Mouse (Mus musculus): ENCODE measurements around the gene Gm21760.
"Not testable (repeated sequence)": the region's sequence is repeated elsewhere in the genome, so short reads cannot be mapped to it uniquely, and the experiment has no call there.

Gm21760 gene

DNA sequence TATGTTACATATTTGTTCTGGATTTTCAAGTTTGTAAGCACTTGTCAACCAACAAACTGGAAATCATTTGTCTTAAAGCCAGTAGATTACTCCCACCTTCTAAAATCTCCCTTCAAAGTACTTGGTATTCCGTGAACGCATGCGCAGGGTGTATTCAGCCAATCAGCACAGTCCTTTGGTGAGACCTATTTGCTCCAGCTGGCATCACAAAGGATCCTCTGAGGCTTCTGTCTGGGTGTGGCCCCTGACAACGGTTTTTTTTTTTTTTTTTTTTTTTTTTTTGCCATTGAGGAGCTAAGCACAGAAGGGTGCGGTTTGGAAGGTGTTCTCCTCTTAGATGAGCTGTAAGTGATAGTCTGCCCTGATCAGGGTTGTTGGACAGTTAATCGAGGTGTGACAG lies at the start of gene Gm21760:
TSS of gene Gm21760 (plus strand) at position 301 of the 400 bp plus-strand sequence.
- DNase-seq, result not testable (repeated sequence)

All from heart, adult 11 months (tissue).